Mouse (Mus musculus) cortical plate, adult 2 months (tissue): ENCODE data around the gene Il20rb.

Experiments used
- CTCF ChIP-seq: fragments of 200-500 bp; IDR thresholded peaks from 2 replicates; pipeline ENCODE4 v1.5.1; 2011; ENCODE audit warnings: mild to moderate bottlenecking, control low read depth, low read length; ENCODE audit not compliant: insufficient read depth; ENCODE audit errors: extremely low read depth
- POLR2A ChIP-seq: fragments of 200-500 bp; IDR thresholded peaks from 2 replicates; pipeline ENCODE4 v1.6.1; 2011; ENCODE audit warnings: mild to moderate bottlenecking, low read length, control low read depth; ENCODE audit not compliant: insufficient read depth; ENCODE audit errors: extremely low read depth

DNA sequence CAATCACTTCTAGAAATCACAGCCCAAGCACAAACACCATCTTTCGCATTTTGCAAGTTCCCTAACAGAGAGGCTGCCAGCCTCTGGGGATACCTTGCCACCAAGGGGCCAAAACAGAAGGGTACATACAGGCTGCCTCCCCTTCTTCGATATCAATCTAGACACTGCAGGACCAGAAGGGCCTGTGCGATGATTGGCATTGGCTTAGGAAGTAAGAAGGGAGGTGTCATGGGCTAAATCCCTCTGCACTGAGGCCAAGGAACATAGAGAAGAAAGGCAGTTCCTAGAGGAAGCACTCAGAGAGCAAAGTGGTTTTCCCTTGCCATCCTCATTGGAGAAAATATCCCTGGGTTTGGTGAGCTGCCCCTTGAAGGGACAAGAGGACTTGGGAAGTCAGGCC is 16.9 kb downstream of the Il20rb start:
- TF ChIP-seq POLR2A, result no peak
- no peak for TF ChIP-seq CTCF
